Mouse (Mus musculus): Measurements from ENCODE around the gene Mstn. TPM values are rescaled to one million over a fixed set of nuclear protein-coding genes. Genes with fewer than 3 reads are reported as not detected.

Mstn gene
- not detected for polyA plus RNA-seq (2017; shearing (Covaris generic))

GRCm38 (mm10) chr1:53061340-53061739 lies at the start of gene Mstn:
Gene Mstn (plus strand): TSS chr1:53061640.

GRCm38 (mm10) chr1:53020079-53020478 lies 41.4 kb upstream of the Mstn start, which contains the start of gene 1700019D03Rik:
Gene 1700019D03Rik (minus strand): TSS chr1:53020179.

Other genes starting within 250 kb of the Mstn start
- gene Inpp1, start 244.0 kb upstream of the Mstn start, polyA plus RNA-seq (2017; shearing (Covaris generic)), result 145 TPM
- gene Hibch, start 216.7 kb upstream of the Mstn start, polyA plus RNA-seq (2017; shearing (Covaris generic)), result 16.1 TPM
- 1.7 TPM for gene 1700019D03Rik, start 41.5 kb upstream of the Mstn start, polyA plus RNA-seq (2017; shearing (Covaris generic))
- gene 1700019A02Rik, start 126.0 kb downstream of the Mstn start, polyA plus RNA-seq (2017; shearing (Covaris generic)), result not detected
- gene Pms1, start 235.4 kb downstream of the Mstn start, polyA plus RNA-seq (2017; shearing (Covaris generic)), result 15.9 TPM
- 35.6 TPM for gene Ormdl1, start 235.5 kb downstream of the Mstn start, polyA plus RNA-seq (2017; shearing (Covaris generic))
- gene Gm28778, start 235.5 kb downstream of the Mstn start, polyA plus RNA-seq (2017; shearing (Covaris generic)), result not detected